Mouse (Mus musculus) limb, embryonic 13.5 days (tissue): Measurements from ENCODE around the gene Macf1. TPM values are rescaled to one million over a fixed set of nuclear protein-coding genes. Genes with fewer than 3 reads are reported as not detected.
"Not testable (repeated sequence)": the region's sequence is repeated elsewhere in the genome, so short reads cannot be mapped to it uniquely, and the experiment has no call there.

Source experiments
- ATAC-seq: fragments of 200-750 bp; cut with Nextera tagmentation; 2 replicates; pipeline ENCODE4 v1.8.0; 2017; ENCODE audit warnings: low read depth, moderate number of reproducible peaks, moderate TSS enrichment; ENCODE audit not compliant: low FRiP score
- H3K27ac ChIP-seq: fragments of 300-500 bp; sonication (generic); 2 replicates; pipeline ENCODE4 v1.5.1; 2015; ENCODE audit warnings: inconsistent platforms, mild to moderate bottlenecking, moderate library complexity
- H3K27me3 ChIP-seq: fragments of 300-500 bp; sonication (generic); 2 replicates; pipeline ENCODE4 v1.6.1; 2015; ENCODE audit warnings: mild to moderate bottlenecking, inconsistent platforms
- H3K36me3 ChIP-seq: fragments of 300-500 bp; sonication (generic); 2 replicates; pipeline ENCODE4 v1.6.1; 2015; ENCODE audit warnings: inconsistent platforms, mild to moderate bottlenecking, moderate library complexity
- H3K4me1 ChIP-seq: fragments of 300-500 bp; sonication (generic); 2 replicates; pipeline ENCODE4 v1.6.1; 2015; ENCODE audit warnings: inconsistent platforms
- H3K4me2 ChIP-seq: fragments of 300-500 bp; sonication (generic); replicated peaks from 2 replicates; pipeline ENCODE4 v1.6.1; 2015; ENCODE audit warnings: inconsistent platforms, mild to moderate bottlenecking, moderate library complexity
- H3K4me3 ChIP-seq: fragments of 300-500 bp; sonication (generic); 2 replicates; pipeline ENCODE4 v1.5.1; 2015; ENCODE audit warnings: moderate library complexity, mild to moderate bottlenecking, inconsistent platforms
- H3K9ac ChIP-seq: fragments of 300-500 bp; sonication (generic); 2 replicates; pipeline ENCODE4 v1.6.1; 2015; ENCODE audit warnings: mild to moderate bottlenecking, inconsistent platforms
- H3K9me3 ChIP-seq: fragments of 300-500 bp; sonication (generic); 2 replicates; pipeline ENCODE4 v1.6.1; 2016; ENCODE audit warnings: inconsistent platforms
- WGBS: fragments of 180-500 bp; shearing (Covaris S2); methylation state at CpG from one replicate; pipeline ENCODE4 v1.1.7; 2015; 5-methylcytosine and 5-hydroxymethylcytosine counted together
- microRNA-seq: library from miRNA; unstranded; fragments of <30 nt; microRNA quantifications from one replicate; pipeline ENCODE4, GENCODE M21; 2016
- polyA plus RNA-seq: library from polyadenylated mRNA; unstranded; fragments of >200 nt; fragmentation: Nextera tagmentation; extraction: Ambion mirVana; gene quantifications from 2 replicates; pipeline ENCODE4 v1.2.1, GENCODE M21; 2015

The Macf1 gene
- polyA plus RNA-seq, 1 experiment from 2014 or later = 48.0 TPM

- H3K9ac ChIP-seq, H3K27ac ChIP-seq, ATAC-seq, H3K4me1 ChIP-seq, H3K9me3 ChIP-seq, H3K36me3 ChIP-seq: not testable (repeated sequence)
- WGBS = 10% methylated on average over 29 of the region's 38 CpGs
- Histone ChIP-seq H3K4me3 (peak overlapping the region; percentile 35), H3K4me2 (peak overlapping the region; percentile 60), H3K27me3 (peaks cover 34% of the 10 kb centered on the region)
Measured at GRCm38 (mm10) chr4:123322910-123323309, 361.2 kb downstream of the Macf1 start.

GRCm38 (mm10) chr4:123314497-123314896 is 369.7 kb downstream of the Macf1 start:
- H3K4me1 ChIP-seq = no peaks in the 10 kb centered on the region
- H3K4me3 ChIP-seq = no peak overlapping the region
- no peaks in the 10 kb centered on the region for H3K9me3 ChIP-seq
- no peak for ATAC-seq
- WGBS = 77% methylated on average over 3 of the region's 3 CpGs
- no peaks in the 10 kb centered on the region for H3K27me3 ChIP-seq
- H3K27ac ChIP-seq = no peak overlapping the region
- no peak overlapping the region for H3K4me2 ChIP-seq
- no peaks in the 10 kb centered on the region for H3K36me3 ChIP-seq
- H3K9ac ChIP-seq = no peak overlapping the region

GRCm38 (mm10) chr4:123313010-123313409 is 371.1 kb downstream of the Macf1 start:
- Histone ChIP-seq H3K9ac (no peak overlapping the region), H3K4me3 (no peak overlapping the region), H3K36me3 (no peaks in the 10 kb centered on the region), H3K4me2 (no peak overlapping the region), H3K4me1 (no peaks in the 10 kb centered on the region), H3K9me3 (no peaks in the 10 kb centered on the region), H3K27ac (no peak overlapping the region), H3K27me3 (no peaks in the 10 kb centered on the region)
- no peak for ATAC-seq
- 80% methylated on average over 6 of the region's 6 CpGs for WGBS

- H3K27ac ChIP-seq = no peak overlapping the region
- H3K4me3 ChIP-seq = no peak overlapping the region
- H3K27me3 ChIP-seq = no peaks in the 10 kb centered on the region
- ATAC-seq = no peak
- 72% methylated on average over 7 of the region's 7 CpGs for WGBS
- H3K4me1 ChIP-seq = no peaks in the 10 kb centered on the region
- H3K9ac ChIP-seq = no peak overlapping the region
- no peak overlapping the region for H3K4me2 ChIP-seq
- no peaks in the 10 kb centered on the region for H3K9me3 ChIP-seq
- no peaks in the 10 kb centered on the region for H3K36me3 ChIP-seq
Measured at GRCm38 (mm10) chr4:123311845-123312244, 372.3 kb downstream of the Macf1 start.

- 51% methylated on average over 3 of the region's 3 CpGs for WGBS
- no peaks in the 10 kb centered on the region for H3K9me3 ChIP-seq
- H3K4me3 ChIP-seq = no peak overlapping the region
- H3K4me1 ChIP-seq = no peaks in the 10 kb centered on the region
- no peak overlapping the region for H3K9ac ChIP-seq
- H3K27ac ChIP-seq = no peak overlapping the region
- no peak overlapping the region for H3K4me2 ChIP-seq
- H3K36me3 ChIP-seq = peaks cover 8% of the 10 kb centered on the region
- no peak for ATAC-seq
- H3K27me3 ChIP-seq = no peaks in the 10 kb centered on the region
Measured at GRCm38 (mm10) chr4:123308292-123308691, 375.9 kb downstream of the Macf1 start.

- ATAC-seq = no peak
Measured at GRCm38 (mm10) chr4:123306999-123307398, 377.2 kb downstream of the Macf1 start.

GRCm38 (mm10) chr4:123305789-123306188 is 378.4 kb downstream of the Macf1 start:
- Histone ChIP-seq H3K4me1 (no peaks in the 10 kb centered on the region), H3K4me3 (no peak overlapping the region), H3K36me3 (peaks cover 32% of the 10 kb centered on the region), H3K27me3 (no peaks in the 10 kb centered on the region), H3K27ac (no peak overlapping the region), H3K9me3 (no peaks in the 10 kb centered on the region), H3K4me2 (no peak overlapping the region), H3K9ac (no peak overlapping the region)
- peak; percentile 46; the same call in 1 of the 2 replicates for ATAC-seq
- WGBS = 29% methylated on average over 3 of the region's 3 CpGs

More at GRCm38 (mm10) chr4:123306999-123307398, 377.2 kb downstream of the Macf1 start:
- H3K9me3 ChIP-seq = no peaks in the 10 kb centered on the region
- H3K4me3 ChIP-seq = no peak overlapping the region
- H3K4me1 ChIP-seq = no peaks in the 10 kb centered on the region
- WGBS = 75% methylated on average over 10 of the region's 10 CpGs
- H3K36me3 ChIP-seq = peaks cover 21% of the 10 kb centered on the region
- H3K27ac ChIP-seq = no peak overlapping the region
- H3K9ac ChIP-seq = no peak overlapping the region
- H3K27me3 ChIP-seq = no peaks in the 10 kb centered on the region
- no peak overlapping the region for H3K4me2 ChIP-seq

Small RNA genes lying within 50 kb of the gene (microRNA-seq; reads per million reads assigned to microRNA genes)
- gene Mir6398 = not detected

Other genes with a start within 250 kb of the Macf1 start
- 321 TPM in 2 replicates for gene Ndufs5, start 33.8 kb upstream of the Macf1 start, polyA plus RNA-seq
- gene Akirin1, start 66.0 kb upstream of the Macf1 start, polyA plus RNA-seq = 51.8 and 53.7 TPM in 2 replicates
- gene Rhbdl2, start 103.5 kb upstream of the Macf1 start, polyA plus RNA-seq = 3.0 and 3.3 TPM in 2 replicates
- 0.11 and 0.17 TPM in 2 replicates for gene 4933427I04Rik, start 175.3 kb upstream of the Macf1 start, polyA plus RNA-seq
- gene Mycbp, start 220.5 kb upstream of the Macf1 start, polyA plus RNA-seq = 67.8 and 69.5 TPM in 2 replicates
- gene Rragc, start 233.1 kb upstream of the Macf1 start, polyA plus RNA-seq = 52.0 and 52.7 TPM in 2 replicates
- gene 4930535I16Rik, start 233.7 kb upstream of the Macf1 start, polyA plus RNA-seq = not detected in 2 replicates